Mouse (Mus musculus) right cerebral cortex, postnatal 25 days (tissue): ENCODE results near the gene Scpep1.
A peak's percentile ranks its signal among the peaks of the same experiment; 100 is the strongest.
"Not testable (repeated sequence)": the region's sequence is repeated elsewhere in the genome, so short reads cannot be mapped to it uniquely, and the experiment has no call there.

Experiments used
- DNase-seq: peaks from one replicate; pipeline ENCODE4 v3.0.0; 2022

Gene Scpep1

GRCm38 (mm10) chr11:88908557-88909211 is 46.6 kb downstream of the Scpep1 start:
- DNase-seq = no peak

- no peak for DNase-seq
These were observed 47.4 kb downstream of the Scpep1 start for GRCm38 (mm10) chr11:88907886-88908285.

- DNase-seq = no peak
These were observed 49.6 kb downstream of the Scpep1 start for GRCm38 (mm10) chr11:88905621-88906020.

GRCm38 (mm10) chr11:88904080-88904479 is 51.2 kb downstream of the Scpep1 start:
- no peak for DNase-seq

- no peak for DNase-seq
These were observed 52.5 kb downstream of the Scpep1 start for GRCm38 (mm10) chr11:88902762-88903161.

GRCm38 (mm10) chr11:88901341-88901802 is 53.9 kb downstream of the Scpep1 start:
- DNase-seq = no peak

- no peak for DNase-seq
These were observed 55.7 kb downstream of the Scpep1 start for GRCm38 (mm10) chr11:88899561-88899960.

- no peak for DNase-seq
These were observed 56.9 kb downstream of the Scpep1 start for GRCm38 (mm10) chr11:88898380-88898763.

- no peak for DNase-seq
These were observed 57.5 kb downstream of the Scpep1 start for GRCm38 (mm10) chr11:88897624-88898379.

GRCm38 (mm10) chr11:88895800-88896232 is 59.4 kb downstream of the Scpep1 start:
- peak; percentile 26 for DNase-seq

GRCm38 (mm10) chr11:88895235-88895634 is 60.0 kb downstream of the Scpep1 start:
- not testable (repeated sequence) for DNase-seq

- DNase-seq = not testable (repeated sequence)
These were observed 61.0 kb downstream of the Scpep1 start for GRCm38 (mm10) chr11:88894279-88894678.

GRCm38 (mm10) chr11:88893501-88893900 is 61.8 kb downstream of the Scpep1 start:
- not testable (repeated sequence) for DNase-seq

GRCm38 (mm10) chr11:88892789-88893188 is 62.5 kb downstream of the Scpep1 start:
- DNase-seq = not testable (repeated sequence)

- DNase-seq = peak; percentile 57
These were observed 63.2 kb downstream of the Scpep1 start for GRCm38 (mm10) chr11:88891921-88892561.

- not testable (repeated sequence) for DNase-seq
These were observed 63.8 kb downstream of the Scpep1 start for GRCm38 (mm10) chr11:88891446-88891845.

GRCm38 (mm10) chr11:88890904-88891303 is 64.4 kb downstream of the Scpep1 start:
- not testable (repeated sequence) for DNase-seq

- DNase-seq = no peak
These were observed 66.3 kb downstream of the Scpep1 start for GRCm38 (mm10) chr11:88888996-88889395.

GRCm38 (mm10) chr11:88884376-88885065 is 70.7 kb downstream of the Scpep1 start:
- DNase-seq = no peak

GRCm38 (mm10) chr11:88878011-88878410 is 77.3 kb downstream of the Scpep1 start:
- no peak for DNase-seq
